Mouse (Mus musculus): ENCODE measurements around the gene Dffa. TPM values are rescaled to one million over a fixed set of nuclear protein-coding genes. Genes with fewer than 3 reads are reported as not detected.
A peak's percentile ranks its signal among the peaks of the same experiment; 100 is the strongest.
"Not testable (repeated sequence)": the region's sequence is repeated elsewhere in the genome, so short reads cannot be mapped to it uniquely, and the experiment has no call there.

The Dffa gene
- polyA plus RNA-seq, 2 experiments from 2014 or later: 26.0 to 32.4 TPM

DNA sequence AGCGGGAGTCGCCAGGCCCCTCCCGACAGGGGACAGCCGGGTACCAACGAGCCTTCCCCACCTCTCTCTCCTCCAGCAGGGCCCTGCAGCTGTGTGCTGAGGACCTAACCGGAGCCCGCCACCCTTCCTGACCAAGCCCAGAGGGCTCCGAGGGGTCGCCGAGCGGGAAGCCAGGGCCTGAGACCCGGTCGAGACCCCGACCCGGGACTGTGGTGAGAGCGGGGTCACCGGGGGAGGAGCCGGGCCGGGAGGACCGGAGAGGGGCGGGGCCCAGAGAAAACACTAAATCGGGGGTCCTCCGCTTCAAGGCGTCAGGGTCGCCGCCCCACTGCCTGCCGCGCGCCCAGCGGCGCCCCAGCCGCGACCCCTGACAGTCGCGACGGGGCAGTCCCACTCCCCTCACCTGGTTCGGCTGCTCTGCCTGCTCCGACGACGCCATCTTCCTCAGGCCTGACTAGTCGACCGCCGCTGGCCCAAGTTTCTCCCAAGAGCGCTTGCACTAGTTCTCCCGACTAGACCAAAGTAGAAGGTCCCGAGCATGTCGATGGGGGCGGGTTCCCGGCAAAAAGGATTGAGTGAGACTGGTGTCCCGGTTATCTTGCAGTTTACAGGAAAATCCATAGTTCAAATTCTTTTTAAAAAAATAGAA lies 4.5 kb upstream of the Dffa start, which contains the start of gene Pex14:
Gene Pex14 (minus strand): TSS at position 508 of the 649 bp plus-strand sequence.
- ATAC-seq: peak; percentile 73

- ATAC-seq: not testable (repeated sequence)
Observed at GRCm38 (mm10) chr4:149100449-149100848, 3.5 kb upstream of the Dffa start.

DNA sequence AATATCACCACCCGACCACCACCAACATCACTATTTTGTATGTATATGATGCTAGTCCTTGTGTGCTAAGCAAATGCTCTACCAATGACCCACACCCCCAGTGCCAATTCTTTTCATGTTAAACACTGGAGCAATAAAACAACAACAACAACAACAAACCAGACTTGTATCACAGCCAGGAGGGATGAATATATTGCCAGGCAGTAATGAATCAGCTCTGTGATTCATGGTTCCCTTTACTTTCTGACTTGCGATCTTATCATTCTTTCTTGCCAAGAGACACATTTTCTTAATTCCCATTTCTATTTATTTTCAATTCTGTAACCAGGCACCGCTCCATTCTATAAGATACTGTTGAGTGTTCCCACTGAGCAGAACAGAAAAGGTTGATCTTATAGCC lies 2.5 kb upstream of the Dffa start:
- ATAC-seq: no peak

- not testable (repeated sequence) for ATAC-seq
Observed at GRCm38 (mm10) chr4:149119978-149120562, 16.1 kb downstream of the Dffa start.

DNA sequence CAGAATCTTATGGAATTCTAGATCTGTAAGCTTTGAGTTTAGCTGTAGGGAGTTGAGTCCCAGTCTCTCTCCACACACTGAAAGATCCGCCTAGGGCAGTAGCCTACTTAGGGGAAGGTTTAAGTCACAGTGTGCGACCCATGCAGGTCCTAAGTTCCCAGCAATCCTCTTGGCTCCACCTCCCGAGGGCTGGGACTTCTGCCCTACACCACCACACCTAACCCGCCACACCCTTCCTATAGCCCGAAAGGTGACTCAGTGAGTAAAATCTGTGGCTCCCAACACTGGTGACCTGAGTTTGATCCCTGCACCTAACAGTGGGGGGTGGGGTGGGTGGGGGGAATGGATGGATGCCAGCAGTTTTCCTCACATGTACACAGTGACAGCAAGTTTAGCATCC lies 19.5 kb downstream of the Dffa start:
- no peak for ATAC-seq

DNA sequence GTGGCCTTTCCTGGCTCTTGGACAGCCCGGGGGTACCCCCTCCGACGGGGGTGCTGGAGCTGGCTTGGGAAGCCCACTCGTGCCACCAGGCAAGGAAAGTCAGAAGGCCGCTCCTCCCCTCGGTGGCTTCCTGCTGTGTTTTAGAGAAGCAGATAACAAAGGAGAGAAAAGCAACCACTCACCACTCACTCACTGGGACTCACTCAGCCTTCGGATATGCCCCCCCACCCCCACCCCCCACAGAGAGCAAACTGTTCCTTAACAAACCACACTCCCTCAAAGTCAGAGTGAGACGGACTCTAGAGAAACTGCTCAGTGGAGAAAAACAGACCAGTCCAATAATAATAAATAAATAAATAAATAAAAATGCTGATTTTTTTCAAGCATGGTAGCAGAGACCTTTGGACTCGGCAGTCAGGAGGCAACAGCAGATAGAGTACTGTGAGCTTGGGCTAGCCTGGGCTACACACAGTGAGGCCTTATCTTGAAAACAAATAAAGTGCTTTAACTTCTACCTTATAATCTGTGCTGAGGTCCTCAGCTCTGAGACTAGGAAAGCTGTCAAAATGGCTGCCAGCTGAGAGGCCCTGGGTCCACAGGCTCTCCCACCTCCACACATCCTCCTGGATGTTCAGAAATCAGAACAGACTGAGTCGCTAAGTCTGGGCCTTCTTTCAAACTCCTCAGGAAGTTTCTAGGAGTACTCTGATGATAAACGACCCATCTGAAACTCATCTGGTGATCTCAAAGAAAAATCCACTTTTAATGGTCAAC lies 21.6 kb downstream of the Dffa start:
- ATAC-seq: no peak

DNA sequence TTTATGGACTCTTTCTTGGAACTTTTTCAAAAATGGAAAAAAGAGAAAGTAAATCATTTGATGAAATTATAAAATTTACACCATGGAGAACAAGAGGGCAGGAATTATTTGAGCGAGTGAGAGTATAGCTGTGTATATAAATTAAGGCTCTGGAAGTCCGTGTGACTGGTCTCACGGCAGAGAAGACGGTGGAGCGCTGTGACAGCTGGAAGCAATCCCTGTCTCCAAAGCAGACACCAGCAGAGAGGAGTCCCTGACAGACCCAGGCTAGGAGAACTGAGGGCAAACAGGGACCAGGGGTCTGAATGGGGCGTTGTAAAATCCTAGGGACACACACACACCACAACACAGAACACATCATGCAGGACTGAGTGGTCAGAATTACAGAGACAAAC lies 22.2 kb downstream of the Dffa start:
- no peak for ATAC-seq

DNA sequence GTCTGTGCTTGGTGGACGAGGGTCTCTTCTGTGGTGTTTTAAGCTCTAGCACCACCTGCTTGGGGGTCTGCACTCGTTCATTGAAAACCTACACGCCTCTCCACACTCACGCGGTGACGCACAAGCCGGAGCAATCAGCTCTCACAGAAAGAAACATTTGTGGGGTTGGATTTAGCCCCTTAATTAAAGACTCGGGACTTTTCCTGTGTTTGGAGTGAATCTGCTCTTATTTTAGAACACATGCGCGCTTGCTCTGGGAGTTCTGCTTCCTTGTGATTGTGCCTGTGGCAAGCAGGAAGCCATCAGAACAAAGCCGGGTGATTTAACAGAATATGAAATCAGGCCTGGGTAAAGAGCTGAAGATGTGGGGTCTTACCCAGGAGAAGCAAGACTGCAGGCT lies 22.7 kb downstream of the Dffa start, which contains the start of gene Cort:
Gene Cort (minus strand): TSS at position 101 of the 400 bp plus-strand sequence.
- ATAC-seq: no peak

DNA sequence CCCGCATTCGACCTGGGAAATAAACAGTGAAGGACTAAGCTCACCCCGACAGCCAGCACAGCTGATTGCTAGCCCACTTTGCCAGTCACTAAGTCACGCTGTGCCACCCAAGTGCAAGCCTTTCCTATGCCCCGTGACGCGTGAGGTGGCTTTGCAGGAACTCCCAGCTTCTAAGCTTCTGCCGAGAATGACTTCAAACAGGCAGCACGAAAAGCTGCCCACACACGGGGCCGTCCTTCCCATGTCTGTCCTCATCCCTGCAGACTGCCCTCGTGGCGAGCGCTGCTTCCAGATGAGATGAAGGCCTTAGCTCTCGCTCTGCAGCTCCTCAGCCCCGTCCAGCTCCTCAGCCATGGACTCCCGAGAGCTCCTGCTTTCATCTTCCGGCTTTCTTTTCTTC lies 24.5 kb downstream of the Dffa start:
- ATAC-seq: no peak

GRCm38 (mm10) chr4:149131021-149131752 lies 27.2 kb downstream of the Dffa start:
- no peak for ATAC-seq

- no peak for ATAC-seq
Observed at GRCm38 (mm10) chr4:149131789-149132565, 28.0 kb downstream of the Dffa start.

DNA sequence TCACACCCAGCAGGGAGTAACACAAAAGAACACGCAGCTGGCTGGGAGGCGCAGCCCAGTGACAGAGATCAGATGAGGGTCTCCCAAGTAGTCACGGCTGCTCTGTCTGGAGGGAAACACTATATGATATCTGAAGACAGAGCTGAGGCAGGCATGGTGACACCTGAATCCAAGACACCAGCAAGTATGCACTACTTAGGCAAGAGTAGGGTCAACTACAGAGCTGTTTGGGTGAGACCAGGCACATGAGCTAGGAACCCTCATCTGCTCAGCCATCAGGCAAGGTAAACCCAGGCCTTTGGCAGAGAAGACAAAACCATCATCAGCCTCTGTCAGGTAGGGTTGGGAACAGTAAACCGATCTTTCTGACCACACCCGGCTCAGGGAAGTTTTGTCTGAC lies 29.4 kb downstream of the Dffa start:
- no peak for ATAC-seq

DNA sequence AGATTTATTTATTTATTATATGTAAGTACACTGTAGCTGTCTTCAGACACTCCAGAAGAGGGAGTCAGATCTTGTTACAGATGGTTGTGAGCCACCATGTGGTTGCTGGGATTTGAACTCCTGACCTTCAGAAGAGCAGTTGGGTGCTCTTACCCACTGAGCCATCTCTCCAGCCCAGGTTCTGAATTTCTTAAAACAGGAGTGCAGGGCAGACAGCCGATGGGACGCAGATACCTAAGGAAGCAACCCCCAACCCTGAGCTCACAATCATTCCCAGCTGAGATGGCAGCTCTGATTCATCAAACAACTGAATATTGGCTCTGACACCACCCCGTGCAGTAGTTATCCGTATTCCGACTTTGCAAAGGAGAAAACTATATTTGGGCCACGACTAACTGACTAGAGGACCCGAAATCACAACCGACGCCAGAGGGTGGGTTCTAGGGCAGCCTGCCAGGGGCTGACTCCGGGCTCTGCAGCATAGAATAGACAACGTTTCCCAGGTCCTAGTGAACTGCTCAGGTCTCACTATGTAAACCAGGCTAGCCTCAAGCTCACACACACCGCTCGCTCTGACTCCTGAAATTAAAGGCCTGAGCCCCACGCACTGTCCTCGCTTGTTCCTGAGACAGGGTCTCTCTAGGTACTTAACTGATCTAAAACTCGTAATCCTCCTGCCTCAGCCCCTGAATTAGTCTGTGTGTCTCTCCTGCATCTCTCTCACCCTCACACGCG lies 32.3 kb downstream of the Dffa start:
- no peak for ATAC-seq

DNA sequence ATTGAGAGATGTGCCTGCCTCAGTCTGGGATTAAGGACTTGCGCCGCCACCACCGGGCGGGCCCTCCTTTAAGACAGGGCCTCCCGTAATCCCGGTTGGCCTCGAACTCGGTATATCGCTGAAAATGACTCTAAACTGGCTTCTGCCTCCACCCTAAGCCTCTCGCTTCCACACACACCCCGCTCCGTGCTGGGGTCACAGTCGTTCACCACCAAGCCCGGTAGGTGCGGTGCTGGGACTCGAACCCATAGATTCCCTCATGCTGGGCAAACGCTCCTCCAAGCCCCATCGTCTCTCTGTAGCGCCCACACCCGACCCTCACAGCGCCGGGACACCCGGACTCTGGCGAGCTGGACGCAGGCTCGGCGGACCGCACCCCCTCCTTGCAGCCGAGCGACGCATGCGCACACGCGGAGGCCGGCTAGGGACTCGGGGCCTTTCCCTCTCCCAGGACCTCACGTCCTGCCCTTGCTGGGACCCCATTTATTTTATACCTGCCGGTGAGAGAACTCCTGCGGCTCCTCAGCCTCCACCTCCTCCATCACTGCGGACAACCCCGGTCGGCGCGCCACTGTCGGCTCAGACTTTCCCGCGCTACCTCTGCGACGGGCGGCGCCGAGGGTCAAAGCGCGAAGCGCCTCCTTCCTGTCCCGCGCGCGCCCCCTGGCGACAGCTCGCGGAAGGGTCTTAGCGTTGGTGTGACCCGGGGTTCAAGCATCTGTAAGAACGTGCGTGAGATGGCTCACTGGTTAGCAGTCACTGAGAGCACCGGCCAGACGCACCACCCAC lies 33.2 kb downstream of the Dffa start, which contains the start of gene Cenps:
Gene Cenps (minus strand): TSS at position 648 of the 789 bp plus-strand sequence.
- ATAC-seq: peak; percentile 83

- ATAC-seq: no peak
Observed at GRCm38 (mm10) chr4:149138515-149138914, 34.6 kb downstream of the Dffa start.

GRCm38 (mm10) chr4:149143594-149143993 lies 39.6 kb downstream of the Dffa start:
- no peak for ATAC-seq

- peak; percentile 89 for ATAC-seq
Observed at GRCm38 (mm10) chr4:149144459-149144858, 40.5 kb downstream of the Dffa start.

DNA sequence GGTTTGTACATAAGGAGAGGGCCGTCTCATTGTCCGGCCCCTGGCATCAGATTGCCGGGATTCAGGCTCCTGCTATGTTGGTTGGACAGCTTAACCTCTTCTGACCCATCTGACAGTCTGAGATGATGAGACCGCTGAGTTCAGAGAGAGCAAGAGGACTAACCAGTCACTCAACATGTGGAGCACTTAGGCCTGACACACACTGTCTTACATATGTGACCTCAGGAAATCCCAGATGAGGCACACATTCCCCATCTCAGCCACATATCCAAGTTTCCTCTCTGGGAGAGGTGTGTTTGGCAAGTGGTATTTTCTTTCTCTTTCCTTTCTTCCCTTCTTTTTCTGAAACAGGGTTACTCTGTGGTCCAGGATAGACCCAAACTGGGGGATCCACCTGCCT lies 41.2 kb downstream of the Dffa start:
- no peak for ATAC-seq

DNA sequence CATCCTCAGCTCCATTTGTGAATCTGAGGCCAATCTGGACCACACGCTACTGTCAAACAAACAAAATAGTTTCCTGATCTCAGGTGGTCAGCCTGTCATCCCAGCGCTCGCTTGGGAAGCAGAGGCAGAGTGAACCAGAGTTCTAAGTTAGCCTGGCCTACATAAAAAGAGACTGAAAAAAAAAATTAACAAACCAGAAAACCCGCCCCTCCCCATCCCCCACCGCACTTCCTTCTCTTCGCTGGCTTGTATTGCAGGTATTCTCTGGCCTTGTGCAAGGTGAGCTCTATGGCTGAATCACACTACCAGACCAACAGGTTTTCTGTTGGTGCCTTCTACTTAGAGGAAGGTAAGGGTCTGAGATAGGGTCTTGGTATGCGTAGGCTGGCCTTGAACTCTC lies 43.6 kb downstream of the Dffa start:
- ATAC-seq: no peak

DNA sequence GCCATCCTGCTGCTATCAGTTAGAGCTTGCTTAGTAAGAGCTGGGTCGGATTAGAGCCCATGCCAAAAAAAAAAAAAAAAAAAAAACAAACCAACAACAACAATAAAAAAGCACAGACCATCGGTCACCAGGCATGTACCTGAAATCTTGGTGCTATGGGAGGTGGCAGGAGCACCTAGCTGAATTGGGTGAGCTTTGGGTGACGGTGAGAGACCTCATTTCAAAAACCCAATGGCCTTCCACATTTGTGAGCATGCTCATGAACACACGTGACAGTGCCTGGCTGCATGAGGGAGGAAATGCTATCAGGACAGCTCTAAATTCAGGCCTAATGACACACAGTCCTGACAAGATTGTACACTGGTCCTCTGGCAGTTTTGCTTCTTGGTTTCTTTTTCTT lies 44.1 kb downstream of the Dffa start:
- ATAC-seq: no peak

GRCm38 (mm10) chr4:149149196-149149595 lies 45.2 kb downstream of the Dffa start:
- no peak for ATAC-seq
